Mouse (Mus musculus) lung, embryonic 14.5 days (tissue): ENCODE data around the gene Akap7. TPM values are rescaled to one million over a fixed set of nuclear protein-coding genes. Genes with fewer than 3 reads are reported as not detected.

Experiments used
- ATAC-seq: fragments of 200-750 bp; cut with Nextera tagmentation; 2 replicates; pipeline ENCODE4 v1.8.0; 2017; ENCODE audit warnings: mild to moderate bottlenecking, moderate TSS enrichment, moderate library complexity; ENCODE audit not compliant: insufficient read depth
- DNase-seq: peaks from one replicate; pipeline ENCODE4 v3.0.0-alpha.2; 2015
- H3K27ac ChIP-seq: fragments of 300-500 bp; sonication (generic); 2 replicates; pipeline ENCODE4 v1.5.1; 2014; ENCODE audit warnings: low read depth, mild to moderate bottlenecking, moderate library complexity
- H3K27me3 ChIP-seq: fragments of 300-500 bp; sonication (generic); 2 replicates; pipeline ENCODE4 v1.6.1; 2014; ENCODE audit warnings: low read length, control low read depth; ENCODE audit not compliant: insufficient read depth
- H3K36me3 ChIP-seq: fragments of 300-500 bp; sonication (generic); 2 replicates; pipeline ENCODE4 v1.6.1; 2014; ENCODE audit warnings: control low read depth; ENCODE audit not compliant: insufficient read depth
- H3K4me1 ChIP-seq: fragments of 300-500 bp; sonication (generic); 2 replicates; pipeline ENCODE4 v1.6.1; 2014; ENCODE audit warnings: antibody characterized with exemption, control low read depth; ENCODE audit not compliant: insufficient read depth
- H3K4me2 ChIP-seq: fragments of 300-500 bp; sonication (generic); 2 replicates; pipeline ENCODE4 v1.6.1; 2014; ENCODE audit warnings: mild to moderate bottlenecking
- H3K4me3 ChIP-seq: fragments of 300-500 bp; sonication (generic); 2 replicates; pipeline ENCODE4 v1.5.1; 2014; ENCODE audit warnings: low read depth, low read length
- H3K9ac ChIP-seq: fragments of 300-500 bp; sonication (generic); 2 replicates; pipeline ENCODE4 v1.6.1; 2014
- H3K9me3 ChIP-seq: fragments of 300-500 bp; sonication (generic); 2 replicates; pipeline ENCODE4 v1.6.1; 2016; ENCODE audit warnings: low read depth, low read length, control low read depth
- CTCF ChIP-seq: IDR thresholded peaks from 2 replicates; pipeline ENCODE4 v1.5.1; 2016; ENCODE audit warnings: antibody characterized with exemption, low read depth
- WGBS: fragments of 180-500 bp; shearing (Covaris S2); extraction: QIAGEN DNeasy Blood & Tissue Kit; methylation state at CpG from one replicate; pipeline ENCODE4 v1.1.7; 2014; 5-methylcytosine and 5-hydroxymethylcytosine counted together
- polyA plus RNA-seq: library from polyadenylated mRNA; unstranded; fragments of >200 nt; fragmentation: Nextera tagmentation; extraction: Ambion mirVana; gene quantifications from 2 replicates; pipeline ENCODE4 v1.2.1, GENCODE M21; 2014

Akap7 gene
- polyA plus RNA-seq, 1 experiment from 2014 or later: 27.7 TPM

- Histone ChIP-seq H3K36me3 (no peaks in the 10 kb centered on the region), H3K9me3 (no peaks in the 10 kb centered on the region), H3K27me3 (no peaks in the 10 kb centered on the region), H3K4me2 (no peak overlapping the region), H3K9ac (no peak overlapping the region), H3K27ac (no peak overlapping the region), H3K4me1 (no peaks in the 10 kb centered on the region), H3K4me3 (no peak overlapping the region)
- WGBS: 92% methylated on average over 7 of the region's 7 CpGs
- ATAC-seq (no peak), DNase-seq (no peak)
- TF ChIP-seq CTCF: no peak
Measured at GRCm38 (mm10) chr10:25151172-25151800, 156.4 kb downstream of the Akap7 start.

DNA sequence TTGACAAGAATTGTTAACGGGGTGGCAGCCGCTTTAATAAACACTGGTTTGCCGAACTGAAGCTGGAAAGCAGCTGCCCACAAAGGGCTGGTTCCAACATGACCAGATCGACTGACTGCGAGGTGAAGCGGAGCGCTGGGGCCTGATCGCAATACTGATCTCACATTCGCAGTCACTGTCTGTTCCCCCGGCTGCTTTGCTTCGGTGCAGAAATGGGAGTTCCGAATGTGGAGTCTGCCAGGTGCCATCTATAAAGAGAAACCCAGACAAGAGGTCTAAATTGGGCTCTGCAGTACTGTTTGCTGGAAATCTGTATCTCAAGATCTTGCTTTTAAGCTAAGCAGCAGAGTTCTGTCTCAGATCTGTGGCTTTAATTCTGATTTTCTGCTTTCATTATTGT lies 161.8 kb downstream of the Akap7 start:
- no peaks in the 10 kb centered on the region for H3K4me1 ChIP-seq
- no peak for DNase-seq
- H3K4me3 ChIP-seq: no peak overlapping the region
- H3K9me3 ChIP-seq: no peaks in the 10 kb centered on the region
- no peak for TF ChIP-seq CTCF
- H3K27ac ChIP-seq: no peak overlapping the region
- H3K9ac ChIP-seq: no peak overlapping the region
- WGBS: 62% methylated on average over 12 of the region's 12 CpGs
- no peaks in the 10 kb centered on the region for H3K36me3 ChIP-seq
- peak overlapping the region; percentile 31; the same call in 1 of the 2 replicates for H3K4me2 ChIP-seq
- ATAC-seq: no peak
- H3K27me3 ChIP-seq: no peaks in the 10 kb centered on the region

DNA sequence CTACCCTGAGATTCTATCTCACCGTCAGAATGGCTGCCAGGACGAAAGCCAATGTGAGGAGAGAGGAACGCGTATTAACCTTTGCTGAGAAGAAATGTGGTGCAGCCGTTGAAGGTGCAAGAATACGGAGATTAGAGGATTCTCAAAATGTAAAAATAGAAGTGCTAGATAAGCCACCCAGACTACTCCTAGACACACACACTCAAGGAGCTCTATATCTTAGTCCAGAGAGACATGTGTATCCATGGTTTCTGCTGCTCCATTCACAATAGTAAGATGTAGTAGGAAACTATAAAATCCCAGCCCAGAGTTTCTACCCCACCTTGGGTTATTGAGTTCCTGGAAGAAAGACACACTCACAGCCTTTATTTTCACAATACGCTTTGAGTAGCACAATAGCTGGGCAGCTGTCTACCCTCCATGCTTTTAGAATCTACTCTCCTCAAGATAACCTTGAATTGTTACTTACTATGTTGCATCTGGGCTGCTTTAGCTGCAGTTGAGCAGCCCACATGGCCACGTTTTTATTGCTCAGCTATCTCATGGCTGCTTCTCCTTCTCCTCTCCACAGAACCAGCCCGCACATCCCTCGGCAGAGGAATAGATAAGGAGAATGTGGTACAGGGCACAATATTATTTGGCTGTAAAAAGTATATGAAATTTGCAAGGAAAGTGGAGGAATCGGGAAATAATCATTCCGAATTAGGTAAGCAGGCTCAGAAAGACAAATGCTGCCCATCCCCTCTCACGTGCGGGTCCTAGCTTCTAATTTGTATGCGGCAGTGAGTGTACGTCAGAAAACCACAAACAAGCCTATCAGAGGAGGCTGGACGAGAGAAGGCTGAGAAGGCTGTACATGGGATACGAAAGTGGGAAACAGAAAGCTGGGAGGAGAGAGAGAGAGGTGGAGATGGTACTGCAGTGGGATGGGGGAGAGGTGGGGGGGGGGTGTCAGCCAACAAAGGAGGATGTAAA lies 162.6 kb downstream of the Akap7 start:
- 61% methylated on average over 18 of the region's 18 CpGs for whole genome bisulfite sequencing
- Histone ChIP-seq H3K9me3 (no peaks in the 10 kb centered on the region), H3K27me3 (no peaks in the 10 kb centered on the region), H3K27ac (no peak overlapping the region), H3K9ac (no peak overlapping the region), H3K4me2 (peak overlapping the region; percentile 31; the same call in 1 of the 2 replicates), H3K36me3 (no peaks in the 10 kb centered on the region), H3K4me3 (no peak overlapping the region), H3K4me1 (no peaks in the 10 kb centered on the region)
- DNase-seq: no peak
- TF ChIP-seq CTCF: no peak
- no peak for ATAC-seq

DNA sequence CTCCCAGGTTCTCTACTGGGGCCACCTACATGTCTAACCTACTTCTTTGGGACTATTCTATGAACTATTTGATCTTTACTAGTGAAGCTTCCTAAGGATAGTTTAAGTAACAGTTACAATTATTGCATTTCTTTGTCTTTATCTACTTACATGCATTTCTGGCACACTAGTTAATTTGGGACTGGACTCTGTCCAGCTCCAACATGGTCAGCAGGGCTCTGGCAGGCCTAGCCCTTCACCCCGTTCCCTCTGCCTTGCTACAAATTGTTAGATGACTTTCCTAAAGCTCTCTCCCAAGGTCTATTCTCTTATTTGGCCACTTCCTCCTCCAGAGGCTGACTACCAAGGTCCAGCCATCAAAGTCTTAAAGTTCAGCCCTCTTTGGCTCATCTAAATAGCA lies 165.9 kb downstream of the Akap7 start:
- Histone ChIP-seq H3K27me3 (no peaks in the 10 kb centered on the region), H3K4me2 (no peak overlapping the region), H3K4me3 (no peak overlapping the region), H3K27ac (no peak overlapping the region), H3K9ac (no peak overlapping the region), H3K9me3 (peaks cover 5% of the 10 kb centered on the region; the same call in 1 of the 2 replicates), H3K4me1 (no peaks in the 10 kb centered on the region), H3K36me3 (no peaks in the 10 kb centered on the region)
- ATAC-seq: no peak
- no peak for TF ChIP-seq CTCF
- no peak for DNase-seq
- WGBS: 84% methylated on average over 1 of the region's 1 CpGs

- Histone ChIP-seq H3K27me3 (no peaks in the 10 kb centered on the region), H3K36me3 (no peaks in the 10 kb centered on the region), H3K4me1 (no peaks in the 10 kb centered on the region), H3K9me3 (peaks cover 5% of the 10 kb centered on the region; the same call in 1 of the 2 replicates), H3K4me2 (no peak overlapping the region), H3K27ac (peak overlapping the region; percentile 36; the same call in 1 of the 2 replicates), H3K9ac (no peak overlapping the region), H3K4me3 (no peak overlapping the region)
- ATAC-seq (peak; percentile 98), DNase-seq (peak; percentile 82)
- WGBS: 19% methylated on average over 14 of the region's 14 CpGs
- no peak for TF ChIP-seq CTCF
Measured at GRCm38 (mm10) chr10:25140155-25140755, 167.4 kb downstream of the Akap7 start.

DNA sequence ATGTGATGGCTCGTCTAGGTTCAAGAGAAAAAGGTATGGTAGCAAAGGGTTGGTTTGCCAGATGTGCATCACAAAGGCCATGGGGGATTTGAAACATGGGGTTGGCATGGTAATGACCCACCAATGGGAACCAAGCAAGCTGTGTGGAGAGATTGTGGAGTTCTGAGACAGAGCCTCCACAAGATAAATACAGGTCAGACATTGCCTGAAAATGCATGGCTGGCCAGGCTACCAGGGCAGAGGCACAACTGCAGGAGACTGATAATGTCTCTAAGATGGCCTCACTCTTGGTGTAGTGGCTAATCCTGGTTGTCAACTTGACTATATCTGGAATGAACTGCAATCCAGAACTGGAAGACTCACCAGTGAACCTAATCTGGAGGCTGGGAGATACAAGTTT lies 174.1 kb downstream of the Akap7 start:
- TF ChIP-seq CTCF: no peak
- Histone ChIP-seq H3K27me3 (no peaks in the 10 kb centered on the region), H3K4me3 (no peak overlapping the region), H3K4me1 (no peaks in the 10 kb centered on the region), H3K36me3 (no peaks in the 10 kb centered on the region), H3K9me3 (peaks cover 2% of the 10 kb centered on the region; the same call in 1 of the 2 replicates), H3K9ac (no peak overlapping the region), H3K27ac (no peak overlapping the region), H3K4me2 (no peak overlapping the region)
- ATAC-seq (no peak), DNase-seq (no peak)
- WGBS: 88% methylated on average over 1 of the region's 1 CpGs
